ENCODE assay signal across 10 mouse cellular contexts in genomic region chr1:136915438-136915837, GRCm38 (mm10). TPM values are rescaled to one million over a fixed set of nuclear protein-coding genes. Genes with fewer than 3 reads are reported as not detected.
A peak's percentile ranks its signal among the peaks of the same experiment; 100 is the strongest.
DNase-seq lines count a peak whose midpoint lies in the region; ATAC-seq and TF ChIP-seq lines count a peak whose summit lies in the region.
"Had no signal": no experiment of that assay in that cellular context is flagged by ENCODE, and none has a peak within 500 bp of the region (broad histone marks: within the 10 kb centered on the region; RNA-seq: fewer than 3 reads in every experiment).

No protein-coding gene starts in this region.

- TF ChIP-seq EP300 in heart, postnatal 0 days (IDR thresholded peaks at IDR 0.05; ENCODE audit: low read depth) = peak; percentile 77

- no peak overlapping the region for H3K4me2 ChIP-seq in kidney, embryonic 16.5 days (replicated peaks; ENCODE audit: low read depth, low read length)
- H3K4me2 ChIP-seq in heart, postnatal 0 days (ENCODE audit: low read depth, low read length) = peak overlapping the region; percentile 24; the same call in 1 of the 2 replicates
- H3K4me2 ChIP-seq: limb, embryonic 12.5 days had no signal

- TF ChIP-seq CTCF in kidney, adult 2 months (conservative IDR thresholded peaks at IDR 0.05; ENCODE audit: insufficient read depth, insufficient read length, low read depth, low read length) = no peak
- TF ChIP-seq CTCF in heart, postnatal 0 days (IDR thresholded peaks at IDR 0.05; ENCODE audit: low read depth) = no peak
- TF ChIP-seq CTCF in lung, adult 2 months (IDR thresholded peaks at IDR 0.05; ENCODE audit: insufficient read depth, low read length) = no peak

- 20% methylated on average over 11 of the region's 11 CpGs for WGBS in kidney, adult 2 months
- WGBS in kidney, embryonic 16.5 days = 32% methylated on average over 11 of the region's 11 CpGs
- WGBS in heart, postnatal 0 days = 31% methylated on average over 11 of the region's 11 CpGs
- WGBS in lung, adult 2 months = 18% methylated on average over 11 of the region's 11 CpGs

- no peak for TF ChIP-seq POLR2A in kidney, adult 2 months (IDR thresholded peaks at IDR 0.05; ENCODE audit: low read depth, low read length)
- no peak for TF ChIP-seq POLR2A in lung, adult 2 months (IDR thresholded peaks at IDR 0.05; ENCODE audit: borderline replicate concordance, extremely low read depth, low read depth, low read length)

- H3K9ac ChIP-seq in kidney, embryonic 16.5 days (replicated peaks; ENCODE audit: low read length) = no peak overlapping the region
- H3K9ac ChIP-seq in heart, postnatal 0 days (replicated peaks; ENCODE audit: low read depth, low read length) = no peak overlapping the region
- H3K9ac ChIP-seq: limb, embryonic 12.5 days had no signal

- no peak overlapping the region; the same call in 1 of the 2 replicates for H3K27ac ChIP-seq in kidney, adult 2 months (ENCODE audit: insufficient read depth, low read depth, low read length)
- no peak overlapping the region for H3K27ac ChIP-seq in kidney, embryonic 16.5 days (ENCODE audit: low read length)
- peak overlapping the region; percentile 21 for H3K27ac ChIP-seq in heart, postnatal 0 days (ENCODE audit: low read depth)
- H3K27ac ChIP-seq: limb, embryonic 12.5 days had no signal

- no peaks in the 10 kb centered on the region for H3K36me3 ChIP-seq in kidney, adult 2 months (ENCODE audit: control insufficient read depth, insufficient read depth, low read length)
- H3K36me3 ChIP-seq in kidney, embryonic 16.5 days (ENCODE audit: insufficient read depth, low read length) = no peaks in the 10 kb centered on the region
- no peaks in the 10 kb centered on the region for H3K36me3 ChIP-seq in heart, postnatal 0 days (replicated peaks; ENCODE audit: control insufficient read depth, insufficient read depth, low read length)
- H3K36me3 ChIP-seq: G1E; limb, embryonic 12.5 days had no signal

- no peaks in the 10 kb centered on the region for H3K4me1 ChIP-seq in kidney, adult 2 months (ENCODE audit: control insufficient read depth, insufficient read depth, low read length)
- H3K4me1 ChIP-seq in kidney, embryonic 16.5 days (ENCODE audit: insufficient read depth, low read length) = peaks cover 5% of the 10 kb centered on the region
- 0 out of 2 replicates have a peak, but pooled peaks cover 3% of the 10 kb centered on the region for H3K4me1 ChIP-seq in heart, postnatal 0 days (ENCODE audit: control insufficient read depth, insufficient read depth)
- H3K4me1 ChIP-seq in lung, adult 2 months (ENCODE audit: control insufficient read depth, insufficient read depth, low read length) = peaks cover 3% of the 10 kb centered on the region; the same call in 1 of the 2 replicates
- H3K4me1 ChIP-seq: limb, embryonic 12.5 days had no signal

- H3K9me3 ChIP-seq in kidney, embryonic 16.5 days (ENCODE audit: low read length) = no peaks in the 10 kb centered on the region
- H3K9me3 ChIP-seq in heart, postnatal 0 days (replicated peaks; ENCODE audit: control insufficient read depth, low read length) = no peaks in the 10 kb centered on the region
- H3K9me3 ChIP-seq: limb, embryonic 12.5 days had no signal

- H3K27me3 ChIP-seq in kidney, adult 2 months (replicated peaks; ENCODE audit: control insufficient read depth, insufficient read depth, low read length) = no peaks in the 10 kb centered on the region
- peaks cover 41% of the 10 kb centered on the region for H3K27me3 ChIP-seq in kidney, embryonic 16.5 days (ENCODE audit: insufficient read depth, low read length)
- no peaks in the 10 kb centered on the region for H3K27me3 ChIP-seq in heart, postnatal 0 days (ENCODE audit: control insufficient read depth, insufficient read depth, low read length)
- H3K27me3 ChIP-seq: limb, embryonic 12.5 days had no signal

- DNase-seq in kidney, adult 2 months = peak; percentile 74
- DNase-seq in adrenal gland, postnatal 25 days = peak; percentile 9
- peak; percentile 64 for DNase-seq in heart, postnatal 0 days (ENCODE audit: low spot score)
- no peak for DNase-seq in lung, adult 2 months
- DNase-seq in cerebellum, adult 9-11 months = no peak
- DNase-seq in thymus, postnatal 4 days = no peak
- no peak for DNase-seq in thymus, postnatal 0 days (ENCODE audit: low spot score)

- no peak for ATAC-seq in kidney, embryonic 16.5 days (ENCODE audit: low FRiP score, low TSS enrichment)
- ATAC-seq in heart, postnatal 0 days (ENCODE audit: insufficient read depth, low read depth) = peak; percentile 68

- H3K4me3 ChIP-seq in kidney, adult 2 months (ENCODE audit: insufficient read depth, low read depth, low read length) = no peak overlapping the region; the same call in 1 of the 2 replicates
- no peak overlapping the region for H3K4me3 ChIP-seq in kidney, embryonic 16.5 days (ENCODE audit: low read length)
- no peak overlapping the region for H3K4me3 ChIP-seq in heart, postnatal 0 days (ENCODE audit: low read depth, low read length)
- H3K4me3 ChIP-seq in lung, adult 2 months (replicated peaks; ENCODE audit: extremely low read depth, low read depth, low read length) = peak overlapping the region; percentile 14
- H3K4me3 ChIP-seq: limb, embryonic 12.5 days had no signal

RNA-seq across cellular contexts. Expression of gene Nr5a2, which starts 44.8 kb away (rescaled TPM):
- polyA plus RNA-seq in kidney, adult 2 months (2012; rRNA removed) = 0.38 and 0.58 TPM in 2 replicates
- polyA plus RNA-seq in kidney, embryonic 16.5 days (2015; fragmentation: Nextera tagmentation; extraction: Ambion mirVana) = 0.53 and 0.70 TPM in 2 replicates
- 2.7 and 4.0 TPM in 2 replicates for total RNA-seq in adrenal gland, postnatal 25 days (2021)
- 1.2 and 1.6 TPM in 2 replicates for total RNA-seq in heart, postnatal 0 days (2014; rRNA removed; ENCODE audit: low replicate concordance)
- polyA plus RNA-seq in heart, postnatal 0 days (2015; fragmentation: Nextera tagmentation; extraction: Ambion mirVana) = 0.29 and 0.45 TPM in 2 replicates
- polyA plus RNA-seq in lung, adult 2 months (2012; rRNA removed) = 0.19 and 0.37 TPM in 2 replicates
- 0.04 TPM in 2 replicates for polyA plus RNA-seq in thymus, postnatal 0 days (2015; fragmentation: Nextera tagmentation; extraction: Ambion mirVana)
- polyA plus RNA-seq: G1E had no signal

Comparison
In these comparisons a context has a peak if more than half of its experiments do, and no peak if none do; other contexts are left out.
1. DNase-seq: peak in kidney, adult 2 months (single experiment), adrenal gland, postnatal 25 days (single experiment) and heart, postnatal 0 days (single experiment); none in lung, adult 2 months (single experiment), cerebellum, adult 9-11 months (single experiment), thymus, postnatal 4 days (single experiment) and thymus, postnatal 0 days (single experiment).